Comparison of ENCODE assay signal across 17 mouse cellular contexts in genomic region chr1:156983009-156983870, GRCm38 (mm10). TPM values are rescaled to one million over a fixed set of nuclear protein-coding genes. Genes with fewer than 3 reads are reported as not detected.
DNase-seq lines count a peak whose midpoint lies in the region; ATAC-seq and TF ChIP-seq lines count a peak whose summit lies in the region.
"Had no signal": no experiment of that assay in that cellular context is flagged by ENCODE, and none has a peak within 500 bp of the region (broad histone marks: within the 10 kb centered on the region; RNA-seq: fewer than 3 reads in every experiment).

No protein-coding gene starts in this region.

- H3K9me3 ChIP-seq in forebrain, embryonic 14.5 days (replicated peaks; ENCODE audit: control insufficient read depth, low read length): no peaks in the 10 kb centered on the region
- H3K9me3 ChIP-seq in forebrain, embryonic 16.5 days (ENCODE audit: control insufficient read depth, low read length): no peaks in the 10 kb centered on the region
- H3K9me3 ChIP-seq in midbrain, embryonic 10.5 days (replicated peaks): no peaks in the 10 kb centered on the region
- H3K9me3 ChIP-seq in midbrain, embryonic 15.5 days: no peaks in the 10 kb centered on the region
- H3K9me3 ChIP-seq: embryonic facial prominence, embryonic 15.5 days; hindbrain, embryonic 15.5 days; midbrain, embryonic 12.5 days; neural tube, embryonic 13.5 days had no signal

- WGBS in forebrain, embryonic 14.5 days: 63% methylated on average over 14 of the region's 14 CpGs
- 58% methylated on average over 14 of the region's 14 CpGs for WGBS in forebrain, embryonic 16.5 days
- 77% methylated on average over 14 of the region's 14 CpGs for WGBS in midbrain, embryonic 10.5 days
- 68% methylated on average over 14 of the region's 14 CpGs for WGBS in midbrain, embryonic 15.5 days

- no peaks in the 10 kb centered on the region for H3K4me1 ChIP-seq in forebrain, embryonic 14.5 days (ENCODE audit: control insufficient read depth, insufficient read depth, low read length)
- no peaks in the 10 kb centered on the region; the same call in 1 of the 2 replicates for H3K4me1 ChIP-seq in forebrain, embryonic 16.5 days (replicated peaks; ENCODE audit: control insufficient read depth, insufficient read depth, low read length)
- H3K4me1 ChIP-seq in midbrain, embryonic 10.5 days: peaks cover 38% of the 10 kb centered on the region
- H3K4me1 ChIP-seq in midbrain, embryonic 15.5 days: no peaks in the 10 kb centered on the region
- H3K4me1 ChIP-seq: embryonic facial prominence, embryonic 15.5 days; hindbrain, embryonic 15.5 days had no signal

- no peak for TF ChIP-seq CTCF in brain, embryonic 14.5 days (IDR thresholded peaks at IDR 0.05; ENCODE audit: borderline replicate concordance, extremely low read depth, insufficient read depth, insufficient read length)

- no peaks in the 10 kb centered on the region for H3K27me3 ChIP-seq in forebrain, embryonic 14.5 days (replicated peaks; ENCODE audit: control insufficient read depth, insufficient read depth, low read length)
- no peaks in the 10 kb centered on the region for H3K27me3 ChIP-seq in forebrain, embryonic 16.5 days (replicated peaks; ENCODE audit: control insufficient read depth, insufficient read depth, low read length)
- no peaks in the 10 kb centered on the region for H3K27me3 ChIP-seq in midbrain, embryonic 10.5 days (ENCODE audit: low read depth, poor library complexity, severe bottlenecking)
- H3K27me3 ChIP-seq in midbrain, embryonic 15.5 days (replicated peaks): no peaks in the 10 kb centered on the region
- H3K27me3 ChIP-seq: hindbrain, embryonic 15.5 days; midbrain, embryonic 12.5 days; neural tube, embryonic 13.5 days had no signal

- no peak overlapping the region for H3K4me2 ChIP-seq in forebrain, embryonic 14.5 days (ENCODE audit: low read length)
- no peak overlapping the region for H3K4me2 ChIP-seq in forebrain, embryonic 16.5 days (ENCODE audit: low read length)
- no peak overlapping the region for H3K4me2 ChIP-seq in midbrain, embryonic 15.5 days
- H3K4me2 ChIP-seq: embryonic facial prominence, embryonic 15.5 days; heart, embryonic 11.5 days; hindbrain, embryonic 15.5 days; midbrain, embryonic 12.5 days; neural tube, embryonic 13.5 days had no signal

- H3K36me3 ChIP-seq in forebrain, embryonic 14.5 days (ENCODE audit: control insufficient read depth, insufficient read depth, low read length): no peaks in the 10 kb centered on the region
- no peaks in the 10 kb centered on the region for H3K36me3 ChIP-seq in forebrain, embryonic 16.5 days (ENCODE audit: control insufficient read depth, insufficient read depth)
- H3K36me3 ChIP-seq in midbrain, embryonic 10.5 days: no peaks in the 10 kb centered on the region
- no peaks in the 10 kb centered on the region for H3K36me3 ChIP-seq in midbrain, embryonic 15.5 days (replicated peaks)
- H3K36me3 ChIP-seq: embryonic facial prominence, embryonic 15.5 days; hindbrain, embryonic 15.5 days; midbrain, embryonic 12.5 days; neural tube, embryonic 13.5 days had no signal

- H3K4me3 ChIP-seq in forebrain, embryonic 14.5 days (ENCODE audit: low read depth, low read length): no peak overlapping the region
- no peak overlapping the region for H3K4me3 ChIP-seq in forebrain, embryonic 16.5 days (replicated peaks; ENCODE audit: low read length)
- H3K4me3 ChIP-seq in midbrain, embryonic 10.5 days: no peak overlapping the region
- H3K4me3 ChIP-seq in midbrain, embryonic 15.5 days: no peak overlapping the region
- H3K4me3 ChIP-seq: embryonic facial prominence, embryonic 15.5 days; hindbrain, embryonic 15.5 days; midbrain, embryonic 12.5 days; neural tube, embryonic 13.5 days had no signal

- no peak overlapping the region for H3K9ac ChIP-seq in forebrain, embryonic 14.5 days (ENCODE audit: low read length)
- H3K9ac ChIP-seq in forebrain, embryonic 16.5 days (replicated peaks; ENCODE audit: low read depth, low read length): no peak overlapping the region
- H3K9ac ChIP-seq in midbrain, embryonic 15.5 days: no peak overlapping the region
- H3K9ac ChIP-seq: embryonic facial prominence, embryonic 15.5 days; hindbrain, embryonic 15.5 days; midbrain, embryonic 12.5 days; neural tube, embryonic 13.5 days had no signal

- H3K27ac ChIP-seq in forebrain, embryonic 14.5 days (ENCODE audit: low read depth, low read length): no peak overlapping the region
- no peak overlapping the region for H3K27ac ChIP-seq in forebrain, embryonic 16.5 days (ENCODE audit: low read length)
- 0 out of 2 replicates have a peak overlapping the region, but pooled peaks have one; percentile 9 for H3K27ac ChIP-seq in midbrain, embryonic 10.5 days (replicated peaks)
- H3K27ac ChIP-seq in midbrain, embryonic 15.5 days: no peak overlapping the region
- H3K27ac ChIP-seq: embryonic facial prominence, embryonic 15.5 days; hindbrain, embryonic 15.5 days; midbrain, embryonic 12.5 days; neural tube, embryonic 13.5 days had no signal

- ATAC-seq in forebrain, embryonic 14.5 days: peak; percentile 23; the same call in 1 of the 2 replicates
- no peak for ATAC-seq in forebrain, embryonic 16.5 days
- ATAC-seq in midbrain, embryonic 15.5 days (replicated peaks): no peak
- ATAC-seq: intestine, postnatal 0 days; lung, postnatal 0 days had no signal

- DNase-seq in forebrain, embryonic 14.5 days (ENCODE audit: low spot score): peak; percentile 31
- DNase-seq in midbrain, embryonic 10.5 days (ENCODE audit: low spot score): no peak
- peak; percentile 95 for DNase-seq in ES-CJ7 (ENCODE audit: low read depth, low spot score)
- peak; percentile 60 for DNase-seq in brain, embryonic 14.5 days (ENCODE audit: low read depth)
- no peak for DNase-seq in cerebellum, postnatal 14 days
- DNase-seq: cerebellum, adult 9-10 months; heart, postnatal 10 days; right cerebral cortex, postnatal 14 days had no signal

- no peak for TF ChIP-seq POLR2A in brain, embryonic 14.5 days (IDR thresholded peaks at IDR 0.05; ENCODE audit: borderline replicate concordance, extremely low read depth, insufficient read depth, insufficient read length, poor library complexity, severe bottlenecking)

RNA-seq across cellular contexts. Expression of gene Ralgps2, which starts 43.8 kb away (rescaled TPM):
- polyA plus RNA-seq in forebrain, embryonic 14.5 days (2014; fragmentation: Nextera tagmentation; extraction: Ambion mirVana): 93.0 and 112 TPM in 2 replicates
- 132 and 135 TPM in 2 replicates for polyA plus RNA-seq in forebrain, embryonic 16.5 days (2015; fragmentation: Nextera tagmentation; extraction: Ambion mirVana)
- 92.8 and 96.8 TPM in 2 replicates for polyA plus RNA-seq in midbrain, embryonic 10.5 days (2016; fragmentation: Nextera tagmentation; extraction: Ambion mirVana)
- 87.9 and 104 TPM in 2 replicates for polyA plus RNA-seq in midbrain, embryonic 15.5 days (2015; fragmentation: Nextera tagmentation; extraction: Ambion mirVana)
- 36.3 and 52.1 TPM in 2 replicates for polyA plus RNA-seq in brain, embryonic 14.5 days (2012; rRNA removed)

Comparison
In these comparisons a context has a peak if more than half of its experiments do, and no peak if none do; other contexts are left out.
1. DNase-seq: peak in forebrain, embryonic 14.5 days (single experiment), ES-CJ7 (single experiment) and brain, embryonic 14.5 days (single experiment); none in midbrain, embryonic 10.5 days (single experiment) and cerebellum, postnatal 14 days (0 of 2).